Mouse (Mus musculus): ENCODE data around the gene Borcs7. TPM values are rescaled to one million over a fixed set of nuclear protein-coding genes. Genes with fewer than 3 reads are reported as not detected.
"Not testable (repeated sequence)": the region's sequence is repeated elsewhere in the genome, so short reads cannot be mapped to it uniquely, and the experiment has no call there.

Borcs7 gene
- polyA plus RNA-seq, 1 experiment from 2014 or later = 5.0 TPM

DNA sequence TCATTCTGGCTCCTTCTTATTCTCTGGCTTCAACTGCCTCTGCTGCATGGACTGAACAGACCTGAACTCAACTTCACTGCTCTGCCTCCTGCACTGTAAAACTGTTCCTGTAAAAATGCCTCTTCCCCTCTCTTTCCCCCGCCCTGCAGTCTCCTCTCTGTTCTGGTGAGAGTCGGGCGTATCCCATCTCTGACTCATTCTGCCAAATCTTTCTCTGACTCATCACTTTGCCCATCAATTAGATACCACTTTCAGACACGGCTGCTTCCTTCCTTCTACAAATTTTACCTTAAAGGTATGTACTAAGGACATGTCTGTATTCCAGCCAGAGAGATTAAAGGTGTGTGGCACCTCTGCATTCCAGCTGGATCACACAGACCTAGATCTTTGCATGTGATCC, 28.4 kb downstream of the Borcs7 start:
- no peak for ATAC-seq (ENCODE audit: low read depth)
- Histone ChIP-seq H3K4me1 (ENCODE audit: control insufficient read depth, low read depth, low read length) (no peaks in the 10 kb centered on the region), H3K36me3 (ENCODE audit: control insufficient read depth, insufficient read depth) (peaks cover 5% of the 10 kb centered on the region; the same call in 1 of the 2 replicates), H3K4me3 (ENCODE audit: low read depth, low read length) (no peak overlapping the region), H3K4me2 (ENCODE audit: low read depth, low read length) (no peak overlapping the region), H3K27me3 (ENCODE audit: control insufficient read depth, insufficient read depth, low read depth, low read length) (no peaks in the 10 kb centered on the region), H3K9me3 (replicated peaks; ENCODE audit: control insufficient read depth, low read length) (peaks cover 3% of the 10 kb centered on the region; the same call in 1 of the 2 replicates), H3K27ac (ENCODE audit: low read length) (no peak overlapping the region), H3K9ac (ENCODE audit: low read depth, low read length) (no peak overlapping the region)
- 54% methylated on average over 4 of the region's 4 CpGs for WGBS (ENCODE audit: insufficient replicate concordance)

DNA sequence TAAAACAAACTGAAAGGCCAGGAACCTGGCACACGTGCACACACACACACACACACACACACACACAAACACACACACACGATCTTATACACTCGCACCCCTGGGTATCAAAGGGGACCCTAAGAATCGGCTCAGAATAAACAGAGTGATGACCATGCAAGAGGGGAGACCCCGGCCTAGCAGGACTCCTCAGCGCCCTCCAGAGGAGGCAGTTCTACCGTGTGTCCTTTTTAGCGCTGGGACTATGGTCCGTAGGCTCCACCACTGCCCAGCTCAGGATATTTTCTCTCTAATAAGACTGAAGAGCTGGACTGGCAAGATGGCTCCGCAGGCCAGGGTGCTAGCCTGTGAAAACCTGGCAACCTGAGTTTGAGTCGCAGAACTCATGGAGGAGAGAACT, 34.7 kb downstream of the Borcs7 start:
- WGBS (ENCODE audit: insufficient replicate concordance) = 73% methylated on average over 11 of the region's 11 CpGs

GRCm38 (mm10) chr19:46726142-46726541, 36.4 kb downstream of the Borcs7 start:
- Histone ChIP-seq H3K27me3 (ENCODE audit: control insufficient read depth, insufficient read depth, low read depth, low read length) (no peaks in the 10 kb centered on the region), H3K9ac (ENCODE audit: low read depth, low read length) (no peak overlapping the region), H3K9me3 (replicated peaks; ENCODE audit: control insufficient read depth, low read length) (no peaks in the 10 kb centered on the region), H3K4me3 (ENCODE audit: low read depth, low read length) (no peak overlapping the region), H3K4me1 (ENCODE audit: control insufficient read depth, low read depth, low read length) (peaks cover 14% of the 10 kb centered on the region), H3K4me2 (ENCODE audit: low read depth, low read length) (no peak overlapping the region), H3K36me3 (ENCODE audit: control insufficient read depth, insufficient read depth) (peaks cover 3% of the 10 kb centered on the region), H3K27ac (ENCODE audit: low read length) (no peak overlapping the region)
- 90% methylated on average over 8 of the region's 8 CpGs for WGBS (ENCODE audit: insufficient replicate concordance)
- no peak for ATAC-seq (ENCODE audit: low read depth)

More for the DNA sequence above, 34.7 kb downstream of the Borcs7 start:
- no peak overlapping the region for H3K27ac ChIP-seq (ENCODE audit: low read length)
- H3K36me3 ChIP-seq (ENCODE audit: control insufficient read depth, insufficient read depth) = peaks cover 3% of the 10 kb centered on the region
- ATAC-seq (ENCODE audit: low read depth) = no peak
- peaks cover 14% of the 10 kb centered on the region for H3K4me1 ChIP-seq (ENCODE audit: control insufficient read depth, low read depth, low read length)
- H3K9me3 ChIP-seq (replicated peaks; ENCODE audit: control insufficient read depth, low read length) = no peaks in the 10 kb centered on the region
- H3K9ac ChIP-seq (ENCODE audit: low read depth, low read length) = no peak overlapping the region
- H3K4me3 ChIP-seq (ENCODE audit: low read depth, low read length) = no peak overlapping the region
- no peaks in the 10 kb centered on the region for H3K27me3 ChIP-seq (ENCODE audit: control insufficient read depth, insufficient read depth, low read depth, low read length)
- no peak overlapping the region for H3K4me2 ChIP-seq (ENCODE audit: low read depth, low read length)

DNA sequence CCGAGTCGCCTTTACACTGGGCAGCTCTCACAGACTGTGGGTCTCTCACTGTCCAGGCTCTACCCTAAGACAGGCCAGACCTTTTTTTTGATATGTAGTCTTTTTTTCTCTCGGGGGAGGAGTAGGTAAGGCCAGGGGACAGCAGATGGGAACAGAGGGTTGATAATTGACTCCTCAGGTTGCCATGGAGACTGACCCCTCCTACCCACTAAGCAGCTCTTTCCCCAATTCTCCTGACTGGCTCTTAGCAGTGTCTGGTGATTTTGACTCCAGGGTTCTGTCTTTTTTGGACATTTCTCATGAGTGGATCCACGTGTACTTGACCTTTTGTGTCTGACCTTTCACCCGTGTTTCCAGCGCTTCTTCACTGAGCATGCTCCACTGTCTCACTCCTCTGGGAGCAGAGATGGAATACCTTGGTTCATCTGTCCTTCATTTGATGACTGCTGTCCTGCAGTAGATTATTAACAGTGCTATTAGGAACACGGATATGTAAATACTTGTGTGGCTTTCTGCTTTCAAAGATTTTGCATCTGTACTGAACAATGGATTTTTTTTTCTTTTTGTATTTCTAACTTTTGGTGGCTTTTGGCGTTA, 37.5 kb downstream of the Borcs7 start:
- H3K4me2 ChIP-seq (ENCODE audit: low read depth, low read length) = peak overlapping the region; percentile 43
- 55% methylated on average over 8 of the region's 8 CpGs for WGBS (ENCODE audit: insufficient replicate concordance)
- no peaks in the 10 kb centered on the region for H3K9me3 ChIP-seq (replicated peaks; ENCODE audit: control insufficient read depth, low read length)
- no peaks in the 10 kb centered on the region for H3K27me3 ChIP-seq (ENCODE audit: control insufficient read depth, insufficient read depth, low read depth, low read length)
- H3K4me3 ChIP-seq (ENCODE audit: low read depth, low read length) = no peak overlapping the region
- peak; percentile 67 for ATAC-seq (ENCODE audit: low read depth)
- no peak overlapping the region for H3K9ac ChIP-seq (ENCODE audit: low read depth, low read length)
- H3K36me3 ChIP-seq (ENCODE audit: control insufficient read depth, insufficient read depth) = peaks cover 3% of the 10 kb centered on the region
- H3K27ac ChIP-seq (ENCODE audit: low read length) = peak overlapping the region; percentile 18
- H3K4me1 ChIP-seq (ENCODE audit: control insufficient read depth, low read depth, low read length) = peaks cover 14% of the 10 kb centered on the region

DNA sequence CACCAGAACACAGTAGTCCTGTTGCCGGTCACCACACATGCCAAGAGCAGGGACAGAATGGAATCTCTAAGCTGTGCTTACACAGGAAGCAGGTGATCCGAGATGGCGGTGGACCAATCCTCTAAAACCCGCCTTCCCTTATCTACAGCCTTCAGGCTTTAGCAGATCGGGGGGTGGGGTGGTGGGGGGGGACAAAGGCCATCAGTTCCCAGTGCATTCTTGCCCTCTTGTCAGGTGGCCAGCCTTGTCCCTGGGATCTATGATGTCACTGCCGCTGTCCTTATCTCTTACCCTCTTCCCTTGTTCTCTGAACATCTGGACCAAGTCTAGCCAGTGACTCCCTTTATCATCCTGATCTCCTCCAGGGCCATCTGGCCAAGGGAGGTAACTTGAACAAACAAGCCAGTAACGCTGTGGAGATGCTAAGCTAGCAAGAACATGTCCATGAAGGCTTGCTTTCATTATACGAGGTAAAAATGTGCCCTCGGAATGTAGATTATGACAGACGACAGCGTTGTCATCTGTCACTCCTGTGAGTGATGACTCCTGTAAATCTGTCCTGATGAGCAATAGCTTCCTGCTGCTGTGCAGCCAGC, 38.3 kb downstream of the Borcs7 start:
- peak; percentile 75 for ATAC-seq (ENCODE audit: low read depth)
- Histone ChIP-seq H3K9me3 (replicated peaks; ENCODE audit: control insufficient read depth, low read length) (no peaks in the 10 kb centered on the region), H3K27ac (ENCODE audit: low read length) (peak overlapping the region; percentile 37), H3K4me3 (ENCODE audit: low read depth, low read length) (peak overlapping the region; percentile 13; the same call in 1 of the 2 replicates), H3K27me3 (ENCODE audit: control insufficient read depth, insufficient read depth, low read depth, low read length) (no peaks in the 10 kb centered on the region), H3K4me1 (ENCODE audit: control insufficient read depth, low read depth, low read length) (peaks cover 14% of the 10 kb centered on the region), H3K4me2 (ENCODE audit: low read depth, low read length) (peak overlapping the region; percentile 43), H3K36me3 (ENCODE audit: control insufficient read depth, insufficient read depth) (peaks cover 3% of the 10 kb centered on the region), H3K9ac (ENCODE audit: low read depth, low read length) (no peak overlapping the region)
- WGBS (ENCODE audit: insufficient replicate concordance) = 10% methylated on average over 11 of the region's 11 CpGs

GRCm38 (mm10) chr19:46728909-46729308, 39.2 kb downstream of the Borcs7 start:
- Histone ChIP-seq H3K9me3 (replicated peaks; ENCODE audit: control insufficient read depth, low read length) (no peaks in the 10 kb centered on the region), H3K27ac (ENCODE audit: low read length) (no peak overlapping the region), H3K36me3 (ENCODE audit: control insufficient read depth, insufficient read depth) (peaks cover 3% of the 10 kb centered on the region), H3K27me3 (ENCODE audit: control insufficient read depth, insufficient read depth, low read depth, low read length) (no peaks in the 10 kb centered on the region), H3K4me2 (ENCODE audit: low read depth, low read length) (no peak overlapping the region), H3K4me1 (ENCODE audit: control insufficient read depth, low read depth, low read length) (peaks cover 14% of the 10 kb centered on the region), H3K9ac (ENCODE audit: low read depth, low read length) (no peak overlapping the region), H3K4me3 (ENCODE audit: low read depth, low read length) (no peak overlapping the region)
- WGBS (ENCODE audit: insufficient replicate concordance) = 48% methylated on average over 3 of the region's 3 CpGs
- no peak for ATAC-seq (ENCODE audit: low read depth)

DNA sequence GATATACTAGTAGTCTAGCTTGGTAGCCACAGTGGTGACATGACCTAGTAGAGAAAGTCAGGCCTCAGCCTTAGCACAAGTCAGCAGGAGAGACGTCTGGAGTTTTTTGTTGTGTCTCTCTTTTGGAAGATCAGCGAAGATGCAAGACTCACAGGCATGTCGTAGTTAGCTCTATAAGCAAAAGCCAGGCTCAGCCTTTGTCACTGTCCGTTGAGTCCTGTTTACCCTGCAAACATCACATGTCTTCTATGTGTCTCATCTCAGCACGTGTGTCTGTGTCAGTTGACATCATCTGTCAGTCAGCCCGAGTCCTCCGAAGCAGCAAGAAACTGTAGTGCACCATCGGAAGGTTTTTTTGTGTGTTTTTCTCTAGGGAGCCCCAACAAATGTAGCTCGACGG, 41.6 kb downstream of the Borcs7 start:
- 75% methylated on average over 10 of the region's 10 CpGs for WGBS (ENCODE audit: insufficient replicate concordance)
- H3K36me3 ChIP-seq (ENCODE audit: control insufficient read depth, insufficient read depth) = no peaks in the 10 kb centered on the region
- H3K9me3 ChIP-seq (replicated peaks; ENCODE audit: control insufficient read depth, low read length) = no peaks in the 10 kb centered on the region
- no peak overlapping the region for H3K9ac ChIP-seq (ENCODE audit: low read depth, low read length)
- no peak overlapping the region for H3K27ac ChIP-seq (ENCODE audit: low read length)
- no peak overlapping the region for H3K4me3 ChIP-seq (ENCODE audit: low read depth, low read length)
- no peak overlapping the region for H3K4me2 ChIP-seq (ENCODE audit: low read depth, low read length)
- H3K27me3 ChIP-seq (ENCODE audit: control insufficient read depth, insufficient read depth, low read depth, low read length) = no peaks in the 10 kb centered on the region
- H3K4me1 ChIP-seq (ENCODE audit: control insufficient read depth, low read depth, low read length) = peaks cover 14% of the 10 kb centered on the region
- no peak for ATAC-seq (ENCODE audit: low read depth)

DNA sequence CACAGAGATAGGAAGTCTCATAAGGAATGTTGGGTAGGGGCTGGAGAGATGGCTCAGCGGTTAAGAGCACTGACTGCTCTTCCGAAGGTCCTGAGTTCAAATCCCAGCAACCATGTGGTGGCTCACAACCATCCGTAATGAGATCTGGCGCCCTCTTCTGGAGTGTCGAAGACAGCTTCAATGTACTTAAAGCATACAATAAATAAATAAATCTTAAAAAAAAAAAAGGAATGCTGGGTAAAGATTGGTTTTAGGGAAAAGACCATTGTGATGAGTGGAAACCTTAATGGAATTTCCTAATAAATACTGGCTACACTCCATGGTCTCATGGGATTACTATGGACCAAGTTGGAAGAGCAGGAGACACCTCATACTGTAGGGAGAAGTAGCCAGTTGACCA, 43.0 kb downstream of the Borcs7 start:
- not testable (repeated sequence) for H3K9me3 ChIP-seq (replicated peaks; ENCODE audit: control insufficient read depth, low read length); ATAC-seq (ENCODE audit: low read depth); H3K9ac ChIP-seq (ENCODE audit: low read depth, low read length); H3K27ac ChIP-seq (ENCODE audit: low read length); H3K4me3 ChIP-seq (ENCODE audit: low read depth, low read length); H3K4me2 ChIP-seq (ENCODE audit: low read depth, low read length); H3K4me1 ChIP-seq (ENCODE audit: control insufficient read depth, low read depth, low read length); H3K27me3 ChIP-seq (ENCODE audit: control insufficient read depth, insufficient read depth, low read depth, low read length); H3K36me3 ChIP-seq (ENCODE audit: control insufficient read depth, insufficient read depth)
- 79% methylated on average over 5 of the region's 5 CpGs for WGBS (ENCODE audit: insufficient replicate concordance)

DNA sequence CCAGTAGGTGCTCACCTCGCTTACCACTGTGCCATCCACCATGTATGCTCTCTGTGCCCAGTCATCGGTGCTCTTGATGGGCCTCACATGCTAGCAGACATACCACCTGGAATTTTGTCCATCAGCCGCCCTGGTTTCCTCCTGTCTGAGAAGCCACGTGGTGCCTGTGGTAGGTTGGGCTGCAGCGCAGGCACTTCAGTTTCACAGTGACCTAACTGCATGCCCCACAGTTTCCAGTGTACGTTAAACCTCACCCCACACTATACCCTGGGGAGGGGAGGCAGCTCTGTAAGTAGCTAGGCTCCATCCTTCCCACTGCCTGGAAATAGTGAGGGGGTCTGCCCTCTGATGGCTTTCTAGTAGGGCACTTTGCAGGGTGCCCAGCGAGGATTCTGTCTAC, 43.9 kb downstream of the Borcs7 start:
- ATAC-seq (ENCODE audit: low read depth) = no peak
- no peak overlapping the region for H3K4me3 ChIP-seq (ENCODE audit: low read depth, low read length)
- no peaks in the 10 kb centered on the region for H3K36me3 ChIP-seq (ENCODE audit: control insufficient read depth, insufficient read depth)
- WGBS (ENCODE audit: insufficient replicate concordance) = 72% methylated on average over 7 of the region's 7 CpGs
- no peaks in the 10 kb centered on the region; the same call in 1 of the 2 replicates for H3K4me1 ChIP-seq (ENCODE audit: control insufficient read depth, low read depth, low read length)
- no peak overlapping the region for H3K27ac ChIP-seq (ENCODE audit: low read length)
- no peaks in the 10 kb centered on the region for H3K27me3 ChIP-seq (ENCODE audit: control insufficient read depth, insufficient read depth, low read depth, low read length)
- H3K9ac ChIP-seq (ENCODE audit: low read depth, low read length) = no peak overlapping the region
- no peak overlapping the region for H3K4me2 ChIP-seq (ENCODE audit: low read depth, low read length)
- no peaks in the 10 kb centered on the region for H3K9me3 ChIP-seq (replicated peaks; ENCODE audit: control insufficient read depth, low read length)

All from liver, embryonic 16.5 days (tissue).